Mouse (Mus musculus): ENCODE results near the gene Rpap2.

DNA sequence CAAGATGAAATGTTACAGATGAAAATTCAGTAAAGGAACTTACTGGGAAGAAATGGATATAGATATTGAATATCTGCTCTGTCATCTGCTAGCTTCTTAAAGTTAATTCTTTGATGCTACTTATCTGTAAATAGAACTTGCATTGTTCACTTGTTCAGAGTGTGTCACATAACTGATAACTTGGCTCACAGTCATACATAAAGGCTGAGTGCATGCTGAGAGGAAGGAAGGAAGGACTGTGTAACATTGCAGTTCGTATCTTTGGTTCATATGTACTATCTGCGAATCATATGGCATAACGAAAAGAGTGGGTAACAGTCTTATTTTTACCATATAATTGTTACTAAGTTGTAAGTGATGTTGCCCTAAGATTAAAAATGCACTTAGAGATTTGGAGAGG, 24.2 kb downstream of the Rpap2 start:
- TF ChIP-seq CTCF (IDR thresholded peaks at IDR 0.05; ENCODE audit: insufficient read depth, low read depth, low read length) (no peak), POLR2A (IDR thresholded peaks at IDR 0.05; ENCODE audit: insufficient read depth, low read depth, low read length) (no peak)
